Mouse (Mus musculus): Measurements from ENCODE around the gene Sema3a. TPM values are rescaled to one million over a fixed set of nuclear protein-coding genes. Genes with fewer than 3 reads are reported as not detected.

Sema3a gene
- polyA plus RNA-seq, 1 experiment from 2014 or later, result 13.9 TPM

DNA sequence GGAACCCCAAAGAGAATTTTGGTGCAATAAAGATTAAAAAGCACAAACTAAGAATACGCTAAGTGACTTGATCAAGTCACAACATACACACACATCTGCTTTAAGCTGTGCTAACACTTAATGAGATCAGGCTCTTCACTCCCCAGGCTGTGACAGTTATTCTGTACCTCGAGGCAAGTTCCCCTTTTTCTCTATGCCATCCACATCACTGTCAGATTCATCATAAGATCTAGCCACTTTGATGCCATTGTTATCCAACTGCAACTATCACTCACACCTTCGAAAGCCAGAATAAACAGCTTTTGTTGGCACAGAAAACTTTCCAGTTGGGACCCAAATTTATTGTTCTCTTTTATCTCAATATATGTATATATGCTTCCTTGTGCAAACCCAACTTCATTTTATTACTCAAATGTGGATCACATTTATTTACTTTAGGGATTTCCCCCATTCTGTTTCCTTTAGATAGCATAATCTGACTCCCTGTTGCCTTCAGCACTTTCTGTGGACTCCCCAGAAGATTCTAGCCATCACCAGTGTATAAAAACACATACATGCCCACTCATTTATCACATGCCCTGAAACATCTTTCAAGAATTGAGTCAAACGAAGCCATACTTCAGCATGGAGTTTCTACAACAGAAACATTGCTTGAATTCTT is 380.8 kb downstream of the Sema3a start:
- H3K9ac ChIP-seq (replicated peaks; ENCODE audit: low read length), result no peak overlapping the region
- WGBS, result 59% methylated on average over 4 of the region's 4 CpGs
- no peaks in the 10 kb centered on the region; the same call in 1 of the 2 replicates for H3K27me3 ChIP-seq (ENCODE audit: control insufficient read depth, insufficient read depth, low read length)
- H3K4me1 ChIP-seq (ENCODE audit: control insufficient read depth, insufficient read depth, low read length), result no peaks in the 10 kb centered on the region
- DNase-seq (no peak), ATAC-seq (ENCODE audit: low FRiP score, low TSS enrichment) (no peak)
- no peak overlapping the region for H3K27ac ChIP-seq (replicated peaks; ENCODE audit: low read depth, low read length)
- no peaks in the 10 kb centered on the region for H3K9me3 ChIP-seq (ENCODE audit: control insufficient read depth, low read length)
- no peak overlapping the region for H3K4me2 ChIP-seq (ENCODE audit: low read length)
- H3K4me3 ChIP-seq (replicated peaks; ENCODE audit: low read depth, low read length), result no peak overlapping the region
- H3K36me3 ChIP-seq (ENCODE audit: control insufficient read depth, insufficient read depth, low read length), result no peaks in the 10 kb centered on the region

DNA sequence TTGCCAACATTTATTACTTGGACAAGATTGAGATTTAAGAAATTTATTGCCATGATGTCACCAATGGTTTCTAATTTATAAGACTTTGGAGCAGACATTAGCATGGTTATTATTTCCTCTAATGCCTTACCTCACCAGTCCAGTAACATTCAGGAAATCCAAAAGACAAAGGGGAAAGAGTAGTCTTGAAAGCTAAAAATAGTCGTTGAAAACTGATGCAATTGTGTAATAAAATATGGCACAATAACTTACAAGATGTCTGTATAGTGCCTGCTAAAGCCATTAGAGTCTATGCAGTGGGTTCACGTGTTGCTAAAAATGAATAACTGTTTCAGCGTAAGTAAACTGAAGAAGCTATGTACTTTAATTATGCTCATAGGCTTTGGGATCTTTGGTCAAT is 383.9 kb downstream of the Sema3a start:
- H3K9ac ChIP-seq (replicated peaks; ENCODE audit: low read length), result no peak overlapping the region
- WGBS, result 82% methylated on average over 3 of the region's 3 CpGs
- no peak for ATAC-seq (ENCODE audit: low FRiP score, low TSS enrichment)

DNA sequence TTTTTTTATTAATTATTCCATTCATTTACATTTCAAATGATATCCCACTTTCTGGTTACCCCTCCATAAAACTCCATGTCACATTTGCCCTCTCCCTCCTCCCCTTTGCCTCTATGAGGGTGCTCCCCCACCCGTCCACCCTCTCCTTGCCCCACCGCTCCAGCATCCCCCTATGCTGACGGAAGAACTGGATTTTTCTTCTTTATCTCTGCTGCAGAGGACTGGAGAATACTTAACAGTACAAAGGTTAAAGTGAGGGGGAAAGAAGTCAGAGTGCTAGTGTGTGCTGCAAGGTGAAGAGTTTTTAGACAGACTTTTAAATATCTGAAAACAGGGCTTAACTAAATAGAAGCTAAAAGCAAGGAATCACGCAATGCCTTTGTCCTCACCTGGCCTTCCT is 391.8 kb downstream of the Sema3a start:
- 90% methylated on average over 4 of the region's 4 CpGs for WGBS
- no peak overlapping the region for H3K4me2 ChIP-seq (ENCODE audit: low read length)
- no peak overlapping the region for H3K9ac ChIP-seq (replicated peaks; ENCODE audit: low read length)
- H3K9me3 ChIP-seq (ENCODE audit: control insufficient read depth, low read length), result no peaks in the 10 kb centered on the region
- peaks cover 64% of the 10 kb centered on the region for H3K27me3 ChIP-seq (ENCODE audit: control insufficient read depth, insufficient read depth, low read length)
- H3K36me3 ChIP-seq (ENCODE audit: control insufficient read depth, insufficient read depth, low read length), result no peaks in the 10 kb centered on the region
- no peak for DNase-seq
- no peaks in the 10 kb centered on the region for H3K4me1 ChIP-seq (ENCODE audit: control insufficient read depth, insufficient read depth, low read length)
- ATAC-seq (ENCODE audit: low FRiP score, low TSS enrichment), result no peak
- no peak overlapping the region for H3K27ac ChIP-seq (replicated peaks; ENCODE audit: low read depth, low read length)
- H3K4me3 ChIP-seq (replicated peaks; ENCODE audit: low read depth, low read length), result no peak overlapping the region

More for the DNA sequence above, 383.9 kb downstream of the Sema3a start:
- H3K9me3 ChIP-seq (ENCODE audit: control insufficient read depth, low read length), result no peaks in the 10 kb centered on the region
- peaks cover 6% of the 10 kb centered on the region for H3K27me3 ChIP-seq (ENCODE audit: control insufficient read depth, insufficient read depth, low read length)
- no peak overlapping the region for H3K27ac ChIP-seq (replicated peaks; ENCODE audit: low read depth, low read length)
- no peaks in the 10 kb centered on the region for H3K4me1 ChIP-seq (ENCODE audit: control insufficient read depth, insufficient read depth, low read length)
- no peak for DNase-seq
- H3K4me3 ChIP-seq (replicated peaks; ENCODE audit: low read depth, low read length), result no peak overlapping the region
- H3K4me2 ChIP-seq (ENCODE audit: low read length), result no peak overlapping the region
- no peaks in the 10 kb centered on the region for H3K36me3 ChIP-seq (ENCODE audit: control insufficient read depth, insufficient read depth, low read length)

- no peak for ATAC-seq (ENCODE audit: low FRiP score, low TSS enrichment)
- Histone ChIP-seq H3K9me3 (ENCODE audit: control insufficient read depth, low read length) (no peaks in the 10 kb centered on the region), H3K27ac (replicated peaks; ENCODE audit: low read depth, low read length) (no peak overlapping the region), H3K9ac (replicated peaks; ENCODE audit: low read length) (no peak overlapping the region), H3K4me2 (ENCODE audit: low read length) (no peak overlapping the region), H3K4me3 (replicated peaks; ENCODE audit: low read depth, low read length) (no peak overlapping the region), H3K27me3 (ENCODE audit: control insufficient read depth, insufficient read depth, low read length) (peaks cover 72% of the 10 kb centered on the region), H3K4me1 (ENCODE audit: control insufficient read depth, insufficient read depth, low read length) (peaks cover 4% of the 10 kb centered on the region; the same call in 1 of the 2 replicates), H3K36me3 (ENCODE audit: control insufficient read depth, insufficient read depth, low read length) (no peaks in the 10 kb centered on the region)
- DNase-seq, result no peak
- 71% methylated on average over 3 of the region's 3 CpGs for WGBS
Measured at GRCm38 (mm10) chr5:13525597-13525996, 400.4 kb downstream of the Sema3a start.

DNA sequence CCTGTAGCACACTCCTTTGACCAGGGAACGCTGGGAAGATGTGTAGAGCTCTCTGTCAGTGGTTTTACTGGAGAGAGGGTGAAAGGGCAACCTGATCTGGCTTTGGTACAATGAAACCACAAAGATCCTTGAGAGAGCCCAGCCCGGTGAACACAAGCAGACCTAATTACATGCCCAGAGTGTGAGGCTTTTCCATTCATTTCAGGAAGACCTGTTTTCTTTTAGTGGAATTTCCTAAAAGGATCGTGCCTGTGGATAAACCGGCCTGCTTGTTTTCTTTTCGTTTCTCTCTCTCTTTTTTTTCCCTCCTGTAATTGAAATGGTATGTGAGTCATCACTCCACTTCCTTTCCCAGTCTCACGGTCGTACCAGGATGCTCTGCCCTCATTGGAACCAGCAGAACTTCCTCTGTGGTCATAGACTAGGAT is 401.8 kb downstream of the Sema3a start:
- peak; percentile 30 for DNase-seq
- Histone ChIP-seq H3K27ac (replicated peaks; ENCODE audit: low read depth, low read length) (no peak overlapping the region), H3K36me3 (ENCODE audit: control insufficient read depth, insufficient read depth, low read length) (no peaks in the 10 kb centered on the region), H3K4me1 (ENCODE audit: control insufficient read depth, insufficient read depth, low read length) (peaks cover 4% of the 10 kb centered on the region; the same call in 1 of the 2 replicates), H3K9me3 (ENCODE audit: control insufficient read depth, low read length) (no peaks in the 10 kb centered on the region), H3K4me2 (ENCODE audit: low read length) (no peak overlapping the region), H3K27me3 (ENCODE audit: control insufficient read depth, insufficient read depth, low read length) (peaks cover 71% of the 10 kb centered on the region), H3K9ac (replicated peaks; ENCODE audit: low read length) (no peak overlapping the region), H3K4me3 (replicated peaks; ENCODE audit: low read depth, low read length) (no peak overlapping the region)
- no peak for ATAC-seq (ENCODE audit: low FRiP score, low TSS enrichment)
- 13% methylated on average over 7 of the region's 7 CpGs for WGBS

- Histone ChIP-seq H3K4me2 (ENCODE audit: low read length) (no peak overlapping the region), H3K9ac (replicated peaks; ENCODE audit: low read length) (no peak overlapping the region), H3K27me3 (ENCODE audit: control insufficient read depth, insufficient read depth, low read length) (peaks cover 63% of the 10 kb centered on the region), H3K4me3 (replicated peaks; ENCODE audit: low read depth, low read length) (no peak overlapping the region), H3K36me3 (ENCODE audit: control insufficient read depth, insufficient read depth, low read length) (no peaks in the 10 kb centered on the region), H3K4me1 (ENCODE audit: control insufficient read depth, insufficient read depth, low read length) (peaks cover 4% of the 10 kb centered on the region; the same call in 1 of the 2 replicates), H3K27ac (replicated peaks; ENCODE audit: low read depth, low read length) (no peak overlapping the region), H3K9me3 (ENCODE audit: control insufficient read depth, low read length) (no peaks in the 10 kb centered on the region)
- 1% methylated on average over 4 of the region's 4 CpGs for WGBS
- peak; percentile 69 for DNase-seq
- ATAC-seq (ENCODE audit: low FRiP score, low TSS enrichment), result peak; percentile 90
Measured at GRCm38 (mm10) chr5:13529226-13529625, 404.0 kb downstream of the Sema3a start.

- no peak; the same call in 1 of the 2 replicates for ATAC-seq (ENCODE audit: low FRiP score, low TSS enrichment)
- peak; percentile 22 for DNase-seq
- Histone ChIP-seq H3K27ac (replicated peaks; ENCODE audit: low read depth, low read length) (0 out of 2 replicates have a peak overlapping the region, but pooled peaks have one; percentile 3), H3K4me2 (ENCODE audit: low read length) (no peak overlapping the region), H3K9me3 (ENCODE audit: control insufficient read depth, low read length) (no peaks in the 10 kb centered on the region), H3K27me3 (ENCODE audit: control insufficient read depth, insufficient read depth, low read length) (peaks cover 65% of the 10 kb centered on the region), H3K4me1 (ENCODE audit: control insufficient read depth, insufficient read depth, low read length) (no peaks in the 10 kb centered on the region), H3K4me3 (replicated peaks; ENCODE audit: low read depth, low read length) (no peak overlapping the region), H3K9ac (replicated peaks; ENCODE audit: low read length) (no peak overlapping the region), H3K36me3 (ENCODE audit: control insufficient read depth, insufficient read depth, low read length) (no peaks in the 10 kb centered on the region)
- WGBS, result 7% methylated on average over 2 of the region's 2 CpGs
Measured at GRCm38 (mm10) chr5:13547472-13548209, 422.4 kb downstream of the Sema3a start.

- Histone ChIP-seq H3K4me1 (ENCODE audit: control insufficient read depth, insufficient read depth, low read length) (no peaks in the 10 kb centered on the region), H3K9ac (replicated peaks; ENCODE audit: low read length) (no peak overlapping the region), H3K27ac (replicated peaks; ENCODE audit: low read depth, low read length) (no peak overlapping the region), H3K4me2 (ENCODE audit: low read length) (no peak overlapping the region), H3K9me3 (ENCODE audit: control insufficient read depth, low read length) (no peaks in the 10 kb centered on the region), H3K27me3 (ENCODE audit: control insufficient read depth, insufficient read depth, low read length) (peaks cover 60% of the 10 kb centered on the region), H3K4me3 (replicated peaks; ENCODE audit: low read depth, low read length) (no peak overlapping the region), H3K36me3 (ENCODE audit: control insufficient read depth, insufficient read depth, low read length) (no peaks in the 10 kb centered on the region)
- 25% methylated on average over 1 of the region's 1 CpGs for WGBS
- ATAC-seq (ENCODE audit: low FRiP score, low TSS enrichment) (no peak), DNase-seq (no peak)
Measured at GRCm38 (mm10) chr5:13548210-13548554, 423.0 kb downstream of the Sema3a start.

GRCm38 (mm10) chr5:13549080-13549479 is 423.9 kb downstream of the Sema3a start:
- no peaks in the 10 kb centered on the region for H3K36me3 ChIP-seq (ENCODE audit: control insufficient read depth, insufficient read depth, low read length)
- H3K4me1 ChIP-seq (ENCODE audit: control insufficient read depth, insufficient read depth, low read length), result no peaks in the 10 kb centered on the region
- peaks cover 63% of the 10 kb centered on the region for H3K27me3 ChIP-seq (ENCODE audit: control insufficient read depth, insufficient read depth, low read length)
- H3K4me3 ChIP-seq (replicated peaks; ENCODE audit: low read depth, low read length), result no peak overlapping the region
- H3K9me3 ChIP-seq (ENCODE audit: control insufficient read depth, low read length), result no peaks in the 10 kb centered on the region
- 77% methylated on average over 5 of the region's 5 CpGs for WGBS
- no peak overlapping the region for H3K27ac ChIP-seq (replicated peaks; ENCODE audit: low read depth, low read length)
- no peak overlapping the region for H3K9ac ChIP-seq (replicated peaks; ENCODE audit: low read length)
- no peak overlapping the region for H3K4me2 ChIP-seq (ENCODE audit: low read length)
- ATAC-seq (ENCODE audit: low FRiP score, low TSS enrichment) (no peak), DNase-seq (no peak)
